Mouse (Mus musculus): ENCODE data around the gene Kin. TPM values are rescaled to one million over a fixed set of nuclear protein-coding genes. Genes with fewer than 3 reads are reported as not detected.

The Kin gene
- polyA plus RNA-seq (2014; fragmentation: Nextera tagmentation; extraction: Ambion mirVana): 43.9 and 44.1 TPM in 2 replicates

GRCm38 (mm10) chr2:10080310-10081010 lies at the start of gene Kin, which contains the start of gene Atp5c1:
TSS of gene Kin (plus strand) at chr2:10080593.
TSS of gene Atp5c1 (minus strand) at chr2:10080510.
- DNase-seq (ENCODE audit: low spot score): peak; percentile 99
- Histone ChIP-seq H3K9ac (ENCODE audit: low read depth, low read length) (peak within 1 kb of the TSS; percentile 95), H3K27ac (ENCODE audit: low read depth, low read length) (peak within 1 kb of the TSS; percentile 87), H3K4me1 (replicated peaks; ENCODE audit: control insufficient read depth, insufficient read depth, low read length) (0 out of 2 replicates have a peak, but pooled peaks cover 3% of the 10 kb centered on the region), H3K27me3 (ENCODE audit: control insufficient read depth, insufficient read depth, low read length) (no peaks in the 10 kb centered on the region), H3K4me2 (replicated peaks; ENCODE audit: low read depth, low read length) (peak within 1 kb of the TSS; percentile 54), H3K9me3 (ENCODE audit: control insufficient read depth, low read length) (no peaks in the 10 kb centered on the region), H3K36me3 (ENCODE audit: control insufficient read depth, insufficient read depth, low read length) (no peaks in the 10 kb centered on the region), H3K4me3 (ENCODE audit: low read depth, low read length) (peak within 1 kb of the TSS; percentile 85)
- peak; percentile 97 for ATAC-seq (ENCODE audit: low FRiP score)
- WGBS: under 1% methylated on average over 61 of the region's 61 CpGs

- 74% methylated on average over 4 of the region's 4 CpGs for WGBS
- no peak overlapping the region for H3K27ac ChIP-seq (ENCODE audit: low read depth, low read length)
- ATAC-seq (ENCODE audit: low FRiP score) (no peak), DNase-seq (ENCODE audit: low spot score) (no peak)
- H3K27me3 ChIP-seq (ENCODE audit: control insufficient read depth, insufficient read depth, low read length): no peaks in the 10 kb centered on the region
- no peak overlapping the region for H3K4me3 ChIP-seq (ENCODE audit: low read depth, low read length)
- H3K36me3 ChIP-seq (ENCODE audit: control insufficient read depth, insufficient read depth, low read length): no peaks in the 10 kb centered on the region
- H3K9ac ChIP-seq (ENCODE audit: low read depth, low read length): no peak overlapping the region
- no peak overlapping the region for H3K4me2 ChIP-seq (replicated peaks; ENCODE audit: low read depth, low read length)
- H3K9me3 ChIP-seq (ENCODE audit: control insufficient read depth, low read length): no peaks in the 10 kb centered on the region
- no peaks in the 10 kb centered on the region for H3K4me1 ChIP-seq (replicated peaks; ENCODE audit: control insufficient read depth, insufficient read depth, low read length)
Measured at GRCm38 (mm10) chr2:10033684-10034083, 46.7 kb upstream of the Kin start.

GRCm38 (mm10) chr2:10034976-10035375 lies 45.4 kb upstream of the Kin start:
- H3K36me3 ChIP-seq (ENCODE audit: control insufficient read depth, insufficient read depth, low read length): no peaks in the 10 kb centered on the region
- H3K4me2 ChIP-seq (replicated peaks; ENCODE audit: low read depth, low read length): no peak overlapping the region
- ATAC-seq (ENCODE audit: low FRiP score) (no peak), DNase-seq (ENCODE audit: low spot score) (no peak)
- H3K9ac ChIP-seq (ENCODE audit: low read depth, low read length): no peak overlapping the region
- no peaks in the 10 kb centered on the region for H3K4me1 ChIP-seq (replicated peaks; ENCODE audit: control insufficient read depth, insufficient read depth, low read length)
- H3K9me3 ChIP-seq (ENCODE audit: control insufficient read depth, low read length): no peaks in the 10 kb centered on the region
- H3K4me3 ChIP-seq (ENCODE audit: low read depth, low read length): no peak overlapping the region
- WGBS: 92% methylated on average over 3 of the region's 3 CpGs
- no peak overlapping the region for H3K27ac ChIP-seq (ENCODE audit: low read depth, low read length)
- H3K27me3 ChIP-seq (ENCODE audit: control insufficient read depth, insufficient read depth, low read length): no peaks in the 10 kb centered on the region

- under 1% methylated on average over 47 of the region's 47 CpGs for WGBS
- peak overlapping the region; percentile 58 for H3K4me2 ChIP-seq (replicated peaks; ENCODE audit: low read depth, low read length)
- peak; percentile 82 for ATAC-seq (ENCODE audit: low FRiP score)
- peak overlapping the region; percentile 98 for H3K4me3 ChIP-seq (ENCODE audit: low read depth, low read length)
- H3K9ac ChIP-seq (ENCODE audit: low read depth, low read length): peak overlapping the region; percentile 72
- H3K36me3 ChIP-seq (ENCODE audit: control insufficient read depth, insufficient read depth, low read length): no peaks in the 10 kb centered on the region
- H3K9me3 ChIP-seq (ENCODE audit: control insufficient read depth, low read length): no peaks in the 10 kb centered on the region
- H3K4me1 ChIP-seq (replicated peaks; ENCODE audit: control insufficient read depth, insufficient read depth, low read length): no peaks in the 10 kb centered on the region
- 0 out of 2 replicates have a peak overlapping the region, but pooled peaks have one; percentile 7 for H3K27ac ChIP-seq (ENCODE audit: low read depth, low read length)
- H3K27me3 ChIP-seq (ENCODE audit: control insufficient read depth, insufficient read depth, low read length): no peaks in the 10 kb centered on the region
- DNase-seq (ENCODE audit: low spot score): peak; percentile 44
Measured at GRCm38 (mm10) chr2:10047758-10048436, 32.5 kb upstream of the Kin start.

- Histone ChIP-seq H3K9me3 (ENCODE audit: control insufficient read depth, low read length) (no peaks in the 10 kb centered on the region), H3K27me3 (ENCODE audit: control insufficient read depth, insufficient read depth, low read length) (no peaks in the 10 kb centered on the region), H3K4me3 (ENCODE audit: low read depth, low read length) (peak within 1 kb of the TSS; percentile 98), H3K4me1 (replicated peaks; ENCODE audit: control insufficient read depth, insufficient read depth, low read length) (no peaks in the 10 kb centered on the region), H3K4me2 (replicated peaks; ENCODE audit: low read depth, low read length) (peak within 1 kb of the TSS; percentile 58), H3K36me3 (ENCODE audit: control insufficient read depth, insufficient read depth, low read length) (no peaks in the 10 kb centered on the region), H3K9ac (ENCODE audit: low read depth, low read length) (peak within 1 kb of the TSS; percentile 72), H3K27ac (ENCODE audit: low read depth, low read length) (0 out of 2 replicates have a peak within 1 kb of the TSS, but pooled peaks have one; percentile 7)
- ATAC-seq (ENCODE audit: low FRiP score): peak; percentile 96
- WGBS: 0% methylated on average over 29 of the region's 36 CpGs
- peak; percentile 93 for DNase-seq (ENCODE audit: low spot score)
Measured at GRCm38 (mm10) chr2:10048461-10048860, 31.9 kb upstream of the Kin start, which contains the start of gene Taf3. TSS of gene Taf3 (minus strand) at chr2:10048596.

- Histone ChIP-seq H3K4me2 (replicated peaks; ENCODE audit: low read depth, low read length) (peak overlapping the region; percentile 41), H3K4me3 (ENCODE audit: low read depth, low read length) (peak overlapping the region; percentile 98), H3K27me3 (ENCODE audit: control insufficient read depth, insufficient read depth, low read length) (no peaks in the 10 kb centered on the region), H3K9me3 (ENCODE audit: control insufficient read depth, low read length) (no peaks in the 10 kb centered on the region), H3K9ac (ENCODE audit: low read depth, low read length) (no peak overlapping the region), H3K4me1 (replicated peaks; ENCODE audit: control insufficient read depth, insufficient read depth, low read length) (no peaks in the 10 kb centered on the region), H3K36me3 (ENCODE audit: control insufficient read depth, insufficient read depth, low read length) (no peaks in the 10 kb centered on the region), H3K27ac (ENCODE audit: low read depth, low read length) (no peak overlapping the region)
- no peak for ATAC-seq (ENCODE audit: low FRiP score)
- 18% methylated on average over 10 of the region's 10 CpGs for WGBS
- DNase-seq (ENCODE audit: low spot score): no peak
Measured at GRCm38 (mm10) chr2:10049456-10049855, 30.9 kb upstream of the Kin start.

- Histone ChIP-seq H3K4me3 (ENCODE audit: low read depth, low read length) (no peak overlapping the region), H3K27ac (ENCODE audit: low read depth, low read length) (no peak overlapping the region), H3K9me3 (ENCODE audit: control insufficient read depth, low read length) (no peaks in the 10 kb centered on the region), H3K27me3 (ENCODE audit: control insufficient read depth, insufficient read depth, low read length) (no peaks in the 10 kb centered on the region), H3K4me1 (replicated peaks; ENCODE audit: control insufficient read depth, insufficient read depth, low read length) (no peaks in the 10 kb centered on the region), H3K9ac (ENCODE audit: low read depth, low read length) (no peak overlapping the region), H3K4me2 (replicated peaks; ENCODE audit: low read depth, low read length) (no peak overlapping the region), H3K36me3 (ENCODE audit: control insufficient read depth, insufficient read depth, low read length) (no peaks in the 10 kb centered on the region)
- ATAC-seq (ENCODE audit: low FRiP score): no peak
- DNase-seq (ENCODE audit: low spot score): no peak
- 86% methylated on average over 3 of the region's 3 CpGs for WGBS
Measured at GRCm38 (mm10) chr2:10050878-10051277, 29.5 kb upstream of the Kin start.

GRCm38 (mm10) chr2:10051996-10052395 lies 28.4 kb upstream of the Kin start:
- no peak overlapping the region for H3K27ac ChIP-seq (ENCODE audit: low read depth, low read length)
- no peak overlapping the region for H3K9ac ChIP-seq (ENCODE audit: low read depth, low read length)
- no peak overlapping the region for H3K4me3 ChIP-seq (ENCODE audit: low read depth, low read length)
- 91% methylated on average over 1 of the region's 1 CpGs for WGBS
- no peak for ATAC-seq (ENCODE audit: low FRiP score)
- H3K9me3 ChIP-seq (ENCODE audit: control insufficient read depth, low read length): no peaks in the 10 kb centered on the region
- no peaks in the 10 kb centered on the region for H3K27me3 ChIP-seq (ENCODE audit: control insufficient read depth, insufficient read depth, low read length)
- DNase-seq (ENCODE audit: low spot score): no peak
- no peaks in the 10 kb centered on the region for H3K4me1 ChIP-seq (replicated peaks; ENCODE audit: control insufficient read depth, insufficient read depth, low read length)
- H3K4me2 ChIP-seq (replicated peaks; ENCODE audit: low read depth, low read length): no peak overlapping the region
- no peaks in the 10 kb centered on the region for H3K36me3 ChIP-seq (ENCODE audit: control insufficient read depth, insufficient read depth, low read length)
